Mouse (Mus musculus): ENCODE results near the gene Vcl. TPM values are rescaled to one million over a fixed set of nuclear protein-coding genes. Genes with fewer than 3 reads are reported as not detected.

Vcl gene
- total RNA-seq (2023): 155 and 184 TPM in 2 replicates

GRCm38 (mm10) chr14:20928848-20929745, at the start of gene Vcl:
Gene Vcl, plus strand, starts transcription at chr14:20929398.

GRCm38 (mm10) chr14:21052112-21052780, 123.0 kb downstream of the Vcl start, which contains the start of the genes Ap3m1 and Adk:
Gene Ap3m1, minus strand, starts transcription at chr14:21052508.
Gene Adk, plus strand, starts transcription at chr14:21052574.

Other genes starting within 250 kb of the Vcl start
- gene Fut11, start 234.4 kb upstream of the Vcl start, total RNA-seq (2023): 3.5 and 4.5 TPM in 2 replicates
- 17.2 and 20.5 TPM in 2 replicates for gene Chchd1, start 226.4 kb upstream of the Vcl start, total RNA-seq (2023)
- gene Zswim8, start 221.8 kb upstream of the Vcl start, total RNA-seq (2023): 133 and 198 TPM in 2 replicates
- gene Ndst2, start 194.8 kb upstream of the Vcl start, total RNA-seq (2023): 31.7 and 32.4 TPM in 2 replicates
- 59.7 and 70.1 TPM in 2 replicates for gene Camk2g, start 135.3 kb upstream of the Vcl start, total RNA-seq (2023)
- 26.0 and 26.5 TPM in 2 replicates for gene Plau, start 92.7 kb upstream of the Vcl start, total RNA-seq (2023)
- gene Ap3m1, start 123.1 kb downstream of the Vcl start, total RNA-seq (2023): 43.4 and 69.1 TPM in 2 replicates
- gene Adk, start 123.2 kb downstream of the Vcl start, total RNA-seq (2023): 20.6 and 27.8 TPM in 2 replicates

Measured in neutrophil, adult 65 days (primary cell).